Mouse (Mus musculus) bone marrow macrophage, adult 2 months (primary cell): ENCODE data around the gene Pxk. TPM values are rescaled to one million over a fixed set of nuclear protein-coding genes. Genes with fewer than 3 reads are reported as not detected.
A peak's percentile ranks its signal among the peaks of the same experiment; 100 is the strongest.

ENCODE experiments used
- H3K27ac ChIP-seq: 2 replicates; pipeline ENCODE4 v1.5.1; 2012; ENCODE audit warnings: low read depth, low read length; ENCODE audit not compliant: insufficient read depth
- H3K4me1 ChIP-seq: 2 replicates; pipeline ENCODE4 v1.6.1; 2012; ENCODE audit warnings: low read length; ENCODE audit not compliant: control insufficient read depth, insufficient read depth
- H3K4me3 ChIP-seq: 2 replicates; pipeline ENCODE4 v1.5.1; 2012; ENCODE audit warnings: mild to moderate bottlenecking, low read length, moderate library complexity; ENCODE audit not compliant: insufficient read depth
- CTCF ChIP-seq: IDR thresholded peaks from 2 replicates; pipeline ENCODE4 v1.5.1; 2012; ENCODE audit warnings: low read depth, mild to moderate bottlenecking, low read length, moderate library complexity
- POLR2A ChIP-seq: IDR thresholded peaks from 2 replicates; pipeline ENCODE4 v1.6.1; 2012; ENCODE audit warnings: mild to moderate bottlenecking, low read depth, low read length, borderline replicate concordance
- polyA plus RNA-seq: library from polyadenylated mRNA; stranded (reverse); fragments of >200 nt; gene quantifications from 2 replicates; pipeline ENCODE4 v1.2.4, GENCODE M21; 2012; ENCODE audit not compliant: missing spikeins, insufficient read depth, insufficient read length

Pxk gene
- polyA plus RNA-seq, 1 experiment, result 45.3 TPM

DNA sequence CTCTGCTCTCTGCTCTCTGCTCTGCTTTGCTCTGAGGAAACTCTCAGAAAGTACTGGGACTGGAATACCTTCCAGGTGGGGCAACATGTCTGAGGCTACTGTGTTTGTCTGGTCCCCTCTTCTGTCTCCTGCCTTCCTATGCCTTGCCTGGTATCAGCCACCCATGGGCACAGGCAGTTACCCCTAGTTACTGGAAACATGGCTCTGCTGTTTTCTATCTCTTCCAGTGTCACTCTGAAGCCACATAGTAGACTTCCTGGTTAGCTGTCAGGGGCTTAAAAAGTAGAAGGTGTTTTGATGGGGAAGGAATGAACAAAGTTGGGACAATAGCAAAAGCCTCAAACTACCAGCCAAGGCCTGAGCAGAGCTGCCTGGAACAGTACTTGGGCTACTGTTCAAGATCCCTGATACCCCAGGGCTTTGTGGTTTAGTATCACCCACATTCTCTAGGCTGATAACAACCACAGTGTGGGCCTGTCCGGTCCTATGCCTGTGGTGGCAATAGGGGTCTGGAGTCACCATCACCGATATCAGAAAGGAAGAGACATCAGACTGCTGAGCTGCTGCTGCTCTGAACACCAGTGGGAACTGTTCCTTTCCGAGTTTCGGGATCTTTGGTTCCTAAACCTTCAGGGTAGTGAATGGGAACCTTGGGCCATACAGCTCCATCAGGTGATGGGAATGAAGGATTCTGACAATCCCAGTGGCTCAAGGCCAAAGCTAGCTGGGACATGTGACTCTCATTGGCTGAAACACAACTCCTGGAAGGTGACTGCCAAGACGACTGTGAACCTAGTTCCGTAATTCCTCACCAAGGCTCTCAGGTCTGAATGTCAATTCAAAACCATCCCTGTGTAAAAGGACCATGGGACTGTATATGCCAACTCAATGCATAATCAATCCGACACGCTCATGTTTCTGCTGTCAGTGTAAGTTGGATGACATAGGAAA, 33.9 kb upstream of the Pxk start:
- Histone ChIP-seq H3K4me3 (no peak overlapping the region), H3K4me1 (peaks cover 7% of the 10 kb centered on the region), H3K27ac (no peak overlapping the region)
- TF ChIP-seq POLR2A (no peak), CTCF (no peak)

DNA sequence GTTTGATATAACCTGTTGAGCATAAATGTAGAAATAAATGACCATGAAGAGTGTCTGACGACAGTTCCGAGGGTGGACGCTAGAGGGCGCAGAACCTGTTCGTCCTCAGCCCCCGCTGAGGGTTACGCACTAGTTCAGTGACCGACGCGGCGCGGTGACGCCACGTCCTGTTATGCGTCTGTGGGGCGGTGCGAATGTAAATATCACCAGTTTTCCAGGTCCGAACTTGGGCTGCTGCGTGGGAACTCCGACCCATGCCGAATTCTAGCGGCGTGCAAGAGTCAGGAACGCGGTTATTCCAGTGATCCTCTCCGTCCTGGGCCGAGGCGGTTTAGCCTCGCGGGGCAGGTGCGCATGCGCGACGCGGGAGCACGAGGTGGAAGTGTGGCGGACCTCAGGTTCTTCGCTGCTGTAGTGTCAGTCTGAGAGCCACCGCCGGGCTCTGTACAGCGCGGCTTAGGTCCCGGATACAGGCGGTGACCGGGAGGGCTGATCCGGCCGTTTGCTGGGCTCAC, 17.8 kb upstream of the Pxk start, which contains the start of gene Rpp14:
Rpp14 (plus strand) TSS at position 203 of the 515 bp plus-strand sequence.
- Histone ChIP-seq H3K4me3 (peak within 1 kb of the TSS; percentile 76), H3K4me1 (peaks cover 13% of the 10 kb centered on the region), H3K27ac (peak within 1 kb of the TSS; percentile 83)
- TF ChIP-seq POLR2A, result no peak
- peak; percentile 77 for TF ChIP-seq CTCF

DNA sequence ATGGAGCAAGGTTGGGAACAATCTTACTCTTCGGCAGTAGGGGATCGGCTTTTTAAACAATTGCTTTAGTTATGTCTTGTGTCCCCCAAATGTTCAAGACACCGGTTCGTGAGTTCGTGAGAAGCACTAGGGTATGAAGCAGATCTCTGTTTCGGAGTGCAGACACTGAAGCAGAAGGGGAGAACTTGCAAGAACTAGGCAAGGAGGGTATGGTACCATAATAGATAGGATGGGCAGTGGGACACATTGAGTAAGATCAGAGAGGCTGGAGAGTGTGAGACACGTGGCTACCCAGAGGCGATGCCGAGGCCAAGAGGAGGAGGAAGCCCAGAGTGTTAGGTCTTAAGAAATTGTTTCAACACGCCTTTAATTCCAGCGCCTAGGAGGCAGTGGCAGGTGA, 17.3 kb upstream of the Pxk start:
- peak overlapping the region; percentile 83 for H3K27ac ChIP-seq
- peak overlapping the region; percentile 76 for H3K4me3 ChIP-seq
- TF ChIP-seq POLR2A, result no peak
- TF ChIP-seq CTCF, result no peak
- peaks cover 13% of the 10 kb centered on the region for H3K4me1 ChIP-seq

DNA sequence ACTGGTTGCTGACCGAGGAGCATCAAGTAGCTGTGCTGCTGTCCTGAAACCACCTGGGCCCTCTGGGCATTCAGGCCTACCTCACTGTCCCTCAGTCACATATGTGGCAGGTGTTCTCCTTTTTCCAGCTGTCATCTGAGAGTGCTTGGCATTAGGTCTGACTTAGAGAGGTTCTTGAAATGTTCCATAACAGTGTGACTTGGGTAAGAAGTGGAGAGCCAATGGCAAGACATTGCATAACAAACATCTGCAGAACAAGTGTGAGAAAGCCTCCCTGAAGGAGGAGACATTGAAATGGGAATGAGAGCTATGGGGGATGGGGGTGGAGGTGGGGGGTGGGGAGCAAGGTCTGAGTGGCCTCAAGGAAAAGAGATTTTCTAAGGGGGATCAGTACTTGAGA, 15.1 kb upstream of the Pxk start:
- no peak overlapping the region for H3K27ac ChIP-seq
- peaks cover 13% of the 10 kb centered on the region for H3K4me1 ChIP-seq
- no peak overlapping the region for H3K4me3 ChIP-seq
- TF ChIP-seq POLR2A, result no peak
- no peak for TF ChIP-seq CTCF

DNA sequence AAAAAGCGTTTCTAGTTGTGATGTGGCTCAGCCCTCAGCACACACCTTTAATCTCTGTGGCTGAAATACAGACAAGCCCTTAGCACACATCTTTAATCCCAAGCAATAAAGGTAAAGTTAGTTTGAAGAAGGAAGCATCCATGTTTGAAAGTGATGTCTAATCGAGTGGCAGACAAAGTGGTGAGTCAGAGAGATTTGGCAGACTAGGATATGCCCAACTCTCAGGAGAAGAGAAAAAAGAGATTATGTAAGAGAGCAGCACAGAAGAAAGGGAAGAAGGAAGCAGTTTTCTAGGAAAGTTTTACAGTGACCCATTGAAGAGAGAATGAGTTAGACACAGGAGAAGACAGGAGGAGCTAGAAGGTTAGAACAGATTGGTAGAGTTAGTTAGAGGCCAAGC, 9.0 kb upstream of the Pxk start:
- H3K27ac ChIP-seq, result no peak overlapping the region
- TF ChIP-seq CTCF (no peak), POLR2A (no peak)
- H3K4me3 ChIP-seq, result no peak overlapping the region
- peaks cover 11% of the 10 kb centered on the region for H3K4me1 ChIP-seq

DNA sequence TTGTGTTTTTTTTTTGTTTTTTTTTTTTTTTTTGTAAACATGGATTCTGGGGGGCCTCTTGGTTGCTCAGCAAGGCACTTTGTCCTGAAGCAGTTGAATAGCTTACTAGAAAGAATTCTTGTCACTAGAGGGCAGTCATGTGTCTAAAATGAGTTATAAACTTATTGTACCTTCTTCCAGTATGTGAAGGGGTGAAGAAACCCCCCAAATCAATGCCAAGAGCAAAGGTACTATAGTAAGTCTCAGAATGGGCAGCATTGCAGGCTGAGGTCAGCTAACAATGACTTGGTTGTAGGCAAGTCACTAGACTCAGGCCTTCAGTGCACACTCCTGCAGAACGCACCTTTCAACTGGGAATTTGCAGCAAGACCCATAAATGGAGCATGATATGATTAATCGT, 5.4 kb upstream of the Pxk start:
- Histone ChIP-seq H3K4me3 (no peak overlapping the region), H3K4me1 (peaks cover 29% of the 10 kb centered on the region), H3K27ac (no peak overlapping the region)
- no peak for TF ChIP-seq POLR2A
- TF ChIP-seq CTCF, result no peak

DNA sequence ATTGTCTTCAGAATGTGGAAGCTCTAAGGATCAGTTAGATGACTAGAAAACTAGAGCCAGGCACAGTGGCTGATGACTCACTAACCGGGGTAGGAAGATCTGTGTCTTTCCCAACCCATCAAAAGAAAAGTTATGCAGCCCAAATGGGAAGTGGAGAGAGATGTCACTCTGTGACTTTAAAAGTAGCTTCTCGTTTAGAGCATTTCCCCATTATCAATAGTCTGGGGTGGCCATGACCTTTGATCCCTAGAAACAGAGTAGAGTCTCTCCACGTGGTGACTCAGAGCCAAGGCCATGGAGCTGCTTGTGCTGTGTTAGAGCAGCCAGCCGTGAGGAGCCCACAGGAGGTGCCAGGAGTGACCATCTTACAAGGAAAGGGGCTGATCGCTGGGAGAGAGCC, 4.6 kb upstream of the Pxk start:
- Histone ChIP-seq H3K4me3 (no peak overlapping the region), H3K27ac (peak overlapping the region; percentile 74), H3K4me1 (peaks cover 32% of the 10 kb centered on the region)
- TF ChIP-seq CTCF, result no peak
- no peak for TF ChIP-seq POLR2A

DNA sequence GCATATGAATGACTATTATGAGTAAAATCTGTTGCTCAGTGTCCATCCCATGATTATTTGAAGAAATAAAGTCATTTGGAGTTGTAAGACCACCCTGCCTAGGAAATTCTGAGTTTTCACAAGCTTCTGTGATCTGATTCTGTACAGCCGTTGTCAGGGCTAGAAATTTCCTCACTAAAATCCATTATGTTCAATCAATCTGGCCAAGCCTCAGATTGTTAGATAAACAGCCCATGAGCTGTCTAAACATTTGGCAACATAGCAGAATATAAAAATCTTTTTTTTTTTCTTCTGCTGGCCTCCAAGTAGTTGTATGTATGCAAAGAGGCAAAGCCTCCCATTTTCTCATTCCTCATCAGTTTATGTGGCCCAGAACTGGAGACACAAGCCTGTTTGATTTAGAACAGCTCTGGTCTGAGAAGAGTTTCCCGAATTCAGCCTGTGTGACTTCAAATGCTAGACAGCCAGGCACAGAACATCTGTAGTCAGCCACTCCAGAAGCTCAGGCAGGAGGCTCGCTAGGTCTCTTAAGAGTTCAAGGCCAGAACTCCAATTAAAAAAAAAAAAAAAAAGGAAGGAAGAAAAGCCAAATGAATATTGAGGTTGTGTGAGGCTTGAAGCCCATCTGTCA, 3.0 kb upstream of the Pxk start:
- no peak for TF ChIP-seq CTCF
- no peak for TF ChIP-seq POLR2A
- Histone ChIP-seq H3K4me1 (peaks cover 37% of the 10 kb centered on the region), H3K27ac (peak overlapping the region; percentile 87), H3K4me3 (peak overlapping the region; percentile 42; the same call in 1 of the 2 replicates)

DNA sequence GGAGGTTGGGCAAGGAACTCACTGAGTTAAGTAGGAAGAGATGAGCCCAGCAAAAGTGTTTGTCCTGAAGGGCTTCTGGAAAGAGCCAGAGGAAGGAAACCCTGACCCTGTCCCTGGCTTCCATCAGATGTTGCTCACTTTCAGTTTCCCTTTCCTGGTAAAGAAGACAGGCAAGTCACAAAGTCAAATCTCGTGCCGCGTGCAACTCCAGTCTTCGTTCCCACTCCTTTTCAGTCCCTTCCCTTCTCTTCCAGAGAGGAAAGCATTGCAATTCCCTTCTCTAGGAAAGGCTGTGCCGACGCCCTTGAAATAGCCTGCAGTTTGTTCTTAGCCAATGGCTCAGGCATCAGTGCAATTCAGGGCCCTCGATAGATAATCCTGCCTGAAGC, 2.5 kb upstream of the Pxk start:
- Histone ChIP-seq H3K4me3 (peak overlapping the region; percentile 42), H3K27ac (peak overlapping the region; percentile 87), H3K4me1 (peaks cover 40% of the 10 kb centered on the region)
- TF ChIP-seq POLR2A, result no peak
- no peak for TF ChIP-seq CTCF

DNA sequence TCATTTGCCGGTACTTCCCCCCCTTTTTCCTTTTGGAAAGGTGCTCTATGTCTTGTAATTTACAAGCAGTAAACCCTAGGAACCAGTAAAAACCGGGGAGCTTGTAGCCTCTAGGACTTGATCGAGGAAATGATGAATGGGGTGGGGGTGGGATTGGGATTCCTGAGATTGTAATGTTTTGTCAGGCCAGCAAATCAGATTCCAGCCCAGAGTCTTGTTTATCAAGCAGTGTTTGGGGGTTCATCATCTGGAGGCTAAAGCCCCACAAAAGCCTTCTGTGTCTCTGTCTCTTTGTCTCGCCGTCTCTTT, 630 bp downstream of the Pxk start:
- Histone ChIP-seq H3K27ac (peak overlapping the region; percentile 30; the same call in 1 of the 2 replicates), H3K4me1 (peaks cover 42% of the 10 kb centered on the region)

More for the DNA sequence above, 630 bp downstream of the Pxk start:
- TF ChIP-seq CTCF (no peak), POLR2A (no peak)
- H3K4me3 ChIP-seq, result peak overlapping the region; percentile 76
